Mouse (Mus musculus): ENCODE data around the gene Snx6.
"Not testable (repeated sequence)": the region's sequence is repeated elsewhere in the genome, so short reads cannot be mapped to it uniquely, and the experiment has no call there.

- not testable (repeated sequence) for TF ChIP-seq POLR2A (IDR thresholded peaks at IDR 0.05; ENCODE audit: low read depth, low read length); CTCF (IDR thresholded peaks at IDR 0.05; ENCODE audit: extremely low read depth, insufficient read length, insufficient replicate concordance, low read depth, low read length)
Measured at GRCm38 (mm10) chr12:54717516-54717915, 78.0 kb downstream of the Snx6 start.
